ENCODE assay signal across 17 mouse cellular contexts in the genomic region with DNA sequence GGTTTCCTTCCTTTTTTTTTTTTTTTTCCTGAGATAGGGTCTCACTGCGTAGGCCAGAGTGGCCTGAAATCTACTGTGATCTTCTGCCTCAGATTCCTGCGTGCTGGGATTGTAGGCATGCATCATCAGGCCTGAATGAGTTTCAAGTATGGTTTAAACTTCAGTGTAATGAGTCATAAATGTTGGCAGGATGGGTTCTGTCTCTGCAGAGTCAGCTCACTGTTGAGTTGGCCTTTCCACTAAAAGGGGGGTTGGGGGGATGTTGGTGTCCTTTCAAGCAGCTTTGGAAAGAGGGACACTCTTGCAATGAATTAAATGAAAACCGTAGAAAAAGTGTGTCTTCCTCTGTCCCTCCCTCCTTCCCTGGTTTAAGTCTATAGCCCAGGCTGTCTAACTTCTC. TPM values are rescaled to one million over a fixed set of nuclear protein-coding genes. Genes with fewer than 3 reads are reported as not detected.
DNase-seq lines count a peak whose midpoint lies in the region; TF ChIP-seq lines count a peak whose summit lies in the region.
"Had no signal": no experiment of that assay in that cellular context is flagged by ENCODE, and none has a peak within 500 bp of the region (broad histone marks: within the 10 kb centered on the region; RNA-seq: fewer than 3 reads in every experiment).

No protein-coding gene starts in this region.

- H3K4me3 ChIP-seq in embryonic fibroblast, embryonic 13.5 days (ENCODE audit: insufficient read depth, low read length): no peak overlapping the region
- H3K4me3 ChIP-seq: limb, embryonic 12.5 days; liver, embryonic 15.5 days had no signal

- H3K27ac ChIP-seq in embryonic fibroblast, embryonic 13.5 days (ENCODE audit: insufficient read depth, low read length): peak overlapping the region; percentile 88
- H3K27ac ChIP-seq: limb, embryonic 12.5 days; liver, embryonic 15.5 days; macrophage had no signal

- H3K4me1 ChIP-seq in embryonic fibroblast, embryonic 13.5 days (ENCODE audit: control insufficient read depth, insufficient read depth, low read length): peaks cover 7% of the 10 kb centered on the region; the same call in 1 of the 2 replicates
- H3K4me1 ChIP-seq: limb, embryonic 12.5 days; liver, embryonic 15.5 days had no signal

- TF ChIP-seq POLR2A in embryonic fibroblast, embryonic 13.5 days (IDR thresholded peaks at IDR 0.05; ENCODE audit: low read depth, low read length): no peak

- TF ChIP-seq CTCF in embryonic fibroblast, embryonic 13.5 days (IDR thresholded peaks at IDR 0.05; ENCODE audit: borderline replicate concordance, insufficient read depth, low read length): no peak

- peak; percentile 60 to 86 for DNase-seq in adrenal gland, adult (ENCODE audit: inconsistent age in 2 of 2, low spot score in 1 of 2)
- no peak for DNase-seq in adrenal gland, adult 18-20 months (ENCODE audit: low spot score in 2 of 2)
- DNase-seq in layer of hippocampus, adult 18-20 months (ENCODE audit: low spot score in 2 of 2): peak; percentile 19 to 65
- DNase-seq in layer of hippocampus, postnatal 25 days (ENCODE audit: extremely low spot score in 1 of 2, low spot score in 1 of 2): no peak
- peak; percentile 93 for DNase-seq in Muller cell, postnatal 12 days (ENCODE audit: inconsistent ontology term)
- DNase-seq in embryo, embryonic 11 days: no peak
- DNase-seq in cerebellum, postnatal 10 days: no peak
- DNase-seq: gastrocnemius, postnatal 10 days; kidney, adult 9 months; midbrain, embryonic 14.5 days; right cerebral cortex, postnatal 14 days; thymus, adult 2 months had no signal

RNA-seq across cellular contexts. Expression of a gene that starts 9.5 kb away (rescaled TPM):
- 10 to 100 TPM; 61.2 to 63.0 TPM for total RNA-seq in adrenal gland, adult 18-20 months (2021)
- total RNA-seq in layer of hippocampus, adult 18-20 months (2021): 10 to 100 TPM; 48.0 to 48.8 TPM
- total RNA-seq in layer of hippocampus, postnatal 25 days (2021): 10 to 100 TPM; 43.0 to 51.1 TPM
- polyA plus RNA-seq in embryonic fibroblast, embryonic 13.5 days (2011; ENCODE audit: insufficient read length, low read depth, missing spikeins): 61.3 and 94.3 TPM in 2 replicates

RNA-seq across cellular contexts. Expression of a gene that starts 9.6 kb away (rescaled TPM):
- 10 to 100 TPM; 22.8 to 27.6 TPM for total RNA-seq in adrenal gland, adult 18-20 months (2021)
- total RNA-seq in layer of hippocampus, adult 18-20 months (2021): 10 to 100 TPM; 12.8 to 13.5 TPM
- total RNA-seq in layer of hippocampus, postnatal 25 days (2021): 10 to 100 TPM; 12.4 to 12.6 TPM
- 12.1 and 14.1 TPM in 2 replicates for polyA plus RNA-seq in embryonic fibroblast, embryonic 13.5 days (2011; ENCODE audit: insufficient read length, low read depth, missing spikeins)

RNA-seq across cellular contexts. Expression of a gene that starts 36.1 kb away (rescaled TPM):
- total RNA-seq in adrenal gland, adult 18-20 months (2021): 1 to 10 TPM in 1 of 2 experiments, not detected in 1; 1.1 TPM
- total RNA-seq in layer of hippocampus, adult 18-20 months (2021): not detected
- total RNA-seq in layer of hippocampus, postnatal 25 days (2021): not detected
- polyA plus RNA-seq in embryonic fibroblast, embryonic 13.5 days (2011; ENCODE audit: insufficient read length, low read depth, missing spikeins): not detected in 2 replicates
- total RNA-seq: gastrocnemius, postnatal 10 days had no signal
- polyA plus RNA-seq: forebrain, embryonic 14.5 days; limb, embryonic 12.5 days; liver, embryonic 15.5 days; macrophage; midbrain, embryonic 14.5 days had no signal

RNA-seq across cellular contexts. Expression of a gene that starts 38.4 kb away (rescaled TPM):
- 10 to 100 TPM; 49.1 to 50.2 TPM for total RNA-seq in adrenal gland, adult 18-20 months (2021)
- 10 to 100 TPM; 10.5 to 11.2 TPM for total RNA-seq in layer of hippocampus, adult 18-20 months (2021)
- 10 to 100 TPM; 16.2 to 16.8 TPM for total RNA-seq in layer of hippocampus, postnatal 25 days (2021)
- polyA plus RNA-seq in embryonic fibroblast, embryonic 13.5 days (2011; ENCODE audit: insufficient read length, low read depth, missing spikeins): 40.8 and 46.7 TPM in 2 replicates

RNA-seq across cellular contexts. Expression of a gene that starts 38.6 kb away (rescaled TPM):
- 10 to 100 TPM; 31.4 to 32.1 TPM for total RNA-seq in adrenal gland, adult 18-20 months (2021)
- total RNA-seq in layer of hippocampus, adult 18-20 months (2021): 10 to 100 TPM; 38.2 to 38.4 TPM
- total RNA-seq in layer of hippocampus, postnatal 25 days (2021): 10 to 100 TPM; 38.1 to 44.2 TPM
- polyA plus RNA-seq in embryonic fibroblast, embryonic 13.5 days (2011; ENCODE audit: insufficient read length, low read depth, missing spikeins): 33.1 and 36.9 TPM in 2 replicates

Comparison
In these comparisons a context has a peak if more than half of its experiments do, and no peak if none do; other contexts are left out.
1. DNase-seq: peak in adrenal gland, adult (2 of 2), layer of hippocampus, adult 18-20 months (2 of 2) and Muller cell, postnatal 12 days (single experiment); none in adrenal gland, adult 18-20 months (0 of 2), layer of hippocampus, postnatal 25 days (0 of 2), embryo, embryonic 11 days (single experiment) and cerebellum, postnatal 10 days (0 of 2).